Mouse (Mus musculus): ENCODE results near the gene Notch2. TPM values are rescaled to one million over a fixed set of nuclear protein-coding genes. Genes with fewer than 3 reads are reported as not detected.

Gene Notch2
- polyA plus RNA-seq (2015; fragmentation: Nextera tagmentation; extraction: Ambion mirVana) = 18.3 and 20.1 TPM in 2 replicates

GRCm38 (mm10) chr3:98013401-98014281 lies at the start of gene Notch2:
Gene Notch2, plus strand, starts transcription at chr3:98013527.
- Histone ChIP-seq H3K4me3 (ENCODE audit: low read depth, low read length) (peak within 1 kb of the TSS; percentile 94), H3K27me3 (replicated peaks; ENCODE audit: insufficient read depth, low read length) (no peaks in the 10 kb centered on the region), H3K36me3 (ENCODE audit: insufficient read depth, low read length) (no peaks in the 10 kb centered on the region), H3K4me2 (replicated peaks; ENCODE audit: low read depth, low read length) (peak within 1 kb of the TSS; percentile 89), H3K4me1 (ENCODE audit: insufficient read depth, low read depth, low read length) (peaks cover 7% of the 10 kb centered on the region; the same call in 1 of the 2 replicates), H3K27ac (ENCODE audit: low read length) (peak within 1 kb of the TSS; percentile 97), H3K9me3 (ENCODE audit: low read length) (no peaks in the 10 kb centered on the region), H3K9ac (replicated peaks; ENCODE audit: low read depth) (peak within 1 kb of the TSS; percentile 96)
- ATAC-seq (peak; percentile 91), DNase-seq (ENCODE audit: low spot score) (peak; percentile 97)
- no peak for TF ChIP-seq CTCF (IDR thresholded peaks at IDR 0.05)
- peak; percentile 40; the same call in 1 of the 2 replicates for TF ChIP-seq EP300 (IDR thresholded peaks at IDR 0.05)
- 2% methylated on average over 66 of the region's 95 CpGs for WGBS

DNA sequence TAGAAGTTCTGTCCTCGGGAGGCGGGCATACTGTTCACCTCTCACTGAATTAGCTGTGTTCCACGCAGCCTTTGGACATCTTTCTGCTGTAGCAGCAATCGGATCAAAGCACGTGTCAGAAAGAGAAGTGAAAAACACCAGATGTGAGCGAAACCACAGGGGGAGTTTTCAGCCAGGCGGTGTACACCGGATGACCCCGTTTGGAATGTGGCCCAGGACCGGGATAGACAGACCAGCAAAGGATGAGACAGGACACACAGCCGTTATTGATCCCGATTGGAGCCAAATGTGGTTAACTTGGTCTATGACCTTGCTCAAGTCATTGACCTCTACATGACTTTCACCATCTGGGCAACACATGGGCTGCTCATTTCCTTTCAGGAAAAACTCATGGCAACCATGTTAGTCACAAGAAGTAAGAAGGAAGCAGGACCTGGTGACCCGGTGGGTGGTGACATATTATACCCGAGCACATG lies 48.4 kb upstream of the Notch2 start:
- Histone ChIP-seq H3K27ac (ENCODE audit: low read length) (no peak overlapping the region), H3K27me3 (replicated peaks; ENCODE audit: insufficient read depth, low read length) (no peaks in the 10 kb centered on the region), H3K4me3 (ENCODE audit: low read depth, low read length) (no peak overlapping the region), H3K36me3 (ENCODE audit: insufficient read depth, low read length) (no peaks in the 10 kb centered on the region), H3K4me1 (ENCODE audit: insufficient read depth, low read depth, low read length) (no peaks in the 10 kb centered on the region), H3K9ac (replicated peaks; ENCODE audit: low read depth) (no peak overlapping the region), H3K9me3 (ENCODE audit: low read length) (no peaks in the 10 kb centered on the region), H3K4me2 (replicated peaks; ENCODE audit: low read depth, low read length) (no peak overlapping the region)
- TF ChIP-seq CTCF (IDR thresholded peaks at IDR 0.05) (no peak), EP300 (IDR thresholded peaks at IDR 0.05) (no peak)
- ATAC-seq (0 out of 2 replicates have a peak, but pooled peaks have one; percentile 16), DNase-seq (ENCODE audit: low spot score) (peak; percentile 31)
- WGBS = 54% methylated on average over 14 of the region's 14 CpGs

DNA sequence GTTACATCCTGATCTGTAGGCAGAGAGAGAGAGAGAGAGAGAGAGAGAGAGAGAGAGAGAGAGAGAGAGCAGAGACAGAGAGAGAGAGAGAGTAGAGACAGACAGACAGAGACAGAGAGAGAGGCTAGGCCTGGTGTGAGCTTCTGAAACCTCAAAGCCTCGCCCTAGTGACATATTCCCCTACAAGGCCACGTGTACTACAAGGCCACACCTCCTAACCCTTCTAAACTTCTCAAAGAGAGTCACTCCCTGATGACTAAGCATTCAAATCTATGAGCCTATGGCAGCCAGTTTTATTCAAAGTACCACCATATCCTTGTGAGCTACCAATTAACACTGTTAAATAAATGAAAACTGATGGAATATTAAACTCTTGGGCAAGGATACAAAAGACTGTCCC lies 45.7 kb upstream of the Notch2 start:
- Histone ChIP-seq H3K9me3 (ENCODE audit: low read length) (no peaks in the 10 kb centered on the region), H3K27me3 (replicated peaks; ENCODE audit: insufficient read depth, low read length) (no peaks in the 10 kb centered on the region), H3K4me3 (ENCODE audit: low read depth, low read length) (no peak overlapping the region), H3K9ac (replicated peaks; ENCODE audit: low read depth) (no peak overlapping the region), H3K4me2 (replicated peaks; ENCODE audit: low read depth, low read length) (no peak overlapping the region), H3K27ac (ENCODE audit: low read length) (no peak overlapping the region), H3K36me3 (ENCODE audit: insufficient read depth, low read length) (no peaks in the 10 kb centered on the region), H3K4me1 (ENCODE audit: insufficient read depth, low read depth, low read length) (no peaks in the 10 kb centered on the region)
- DNase-seq (ENCODE audit: low spot score) (no peak), ATAC-seq (no peak)
- 58% methylated on average over 2 of the region's 2 CpGs for WGBS
- TF ChIP-seq EP300 (IDR thresholded peaks at IDR 0.05) (no peak), CTCF (IDR thresholded peaks at IDR 0.05) (no peak)

DNA sequence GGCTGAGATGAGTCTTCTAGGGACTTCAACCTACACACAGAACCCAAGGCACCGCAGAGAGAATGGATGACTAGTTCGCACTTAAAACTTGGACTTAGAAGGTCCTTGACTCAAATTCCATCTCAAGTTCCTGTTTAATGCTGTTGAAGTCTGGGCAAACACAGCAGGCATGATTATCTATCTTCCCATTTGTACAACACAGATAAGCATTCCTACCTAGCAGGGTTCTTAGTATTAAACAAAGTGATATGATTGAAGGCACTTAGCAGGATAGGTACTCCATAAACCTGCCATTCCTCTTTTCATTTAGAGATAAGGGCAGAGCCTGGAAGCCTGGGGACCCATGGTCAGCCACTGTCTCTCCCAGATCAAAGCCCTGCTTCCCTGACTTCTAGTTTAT lies 45.1 kb upstream of the Notch2 start:
- Histone ChIP-seq H3K9ac (replicated peaks; ENCODE audit: low read depth) (no peak overlapping the region), H3K36me3 (ENCODE audit: insufficient read depth, low read length) (no peaks in the 10 kb centered on the region), H3K9me3 (ENCODE audit: low read length) (no peaks in the 10 kb centered on the region), H3K27ac (ENCODE audit: low read length) (no peak overlapping the region), H3K4me3 (ENCODE audit: low read depth, low read length) (no peak overlapping the region), H3K27me3 (replicated peaks; ENCODE audit: insufficient read depth, low read length) (no peaks in the 10 kb centered on the region), H3K4me1 (ENCODE audit: insufficient read depth, low read depth, low read length) (no peaks in the 10 kb centered on the region), H3K4me2 (replicated peaks; ENCODE audit: low read depth, low read length) (no peak overlapping the region)
- 53% methylated on average over 2 of the region's 2 CpGs for WGBS
- TF ChIP-seq CTCF (IDR thresholded peaks at IDR 0.05) (no peak), EP300 (IDR thresholded peaks at IDR 0.05) (no peak)
- DNase-seq (ENCODE audit: low spot score) = peak; percentile 35
- ATAC-seq = no peak; the same call in 1 of the 2 replicates

- ATAC-seq = no peak
- Histone ChIP-seq H3K4me3 (ENCODE audit: low read depth, low read length) (no peak overlapping the region), H3K4me1 (ENCODE audit: insufficient read depth, low read depth, low read length) (no peaks in the 10 kb centered on the region), H3K4me2 (replicated peaks; ENCODE audit: low read depth, low read length) (no peak overlapping the region), H3K9ac (replicated peaks; ENCODE audit: low read depth) (no peak overlapping the region), H3K27ac (ENCODE audit: low read length) (no peak overlapping the region), H3K36me3 (ENCODE audit: insufficient read depth, low read length) (no peaks in the 10 kb centered on the region), H3K9me3 (ENCODE audit: low read length) (no peaks in the 10 kb centered on the region), H3K27me3 (replicated peaks; ENCODE audit: insufficient read depth, low read length) (no peaks in the 10 kb centered on the region)
- WGBS = 38% methylated on average over 1 of the region's 1 CpGs
- DNase-seq (ENCODE audit: low spot score) = no peak
- TF ChIP-seq CTCF (IDR thresholded peaks at IDR 0.05) (no peak), EP300 (IDR thresholded peaks at IDR 0.05) (no peak)
Observed at GRCm38 (mm10) chr3:97969019-97969418, 44.3 kb upstream of the Notch2 start.

DNA sequence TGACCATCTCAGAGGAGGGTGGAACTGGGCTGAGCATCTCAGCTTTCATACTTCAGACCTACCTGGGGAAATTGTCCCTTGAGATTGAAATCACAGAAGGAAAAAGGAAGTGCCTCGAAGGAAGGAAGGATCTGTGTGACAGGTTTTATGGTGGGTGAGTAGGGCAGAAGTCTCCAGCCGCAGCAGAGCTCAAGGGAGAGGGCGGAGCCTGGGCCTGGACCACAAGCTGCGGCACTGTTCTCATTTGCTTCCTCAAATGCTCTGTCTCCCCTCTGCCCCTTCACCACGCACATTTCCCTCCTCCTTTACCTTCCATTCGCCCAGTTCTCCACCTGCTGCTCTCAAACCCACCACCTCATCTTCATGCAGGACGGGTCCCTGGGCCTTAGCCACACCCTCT lies 42.2 kb upstream of the Notch2 start:
- Histone ChIP-seq H3K4me3 (ENCODE audit: low read depth, low read length) (no peak overlapping the region), H3K9ac (replicated peaks; ENCODE audit: low read depth) (no peak overlapping the region), H3K36me3 (ENCODE audit: insufficient read depth, low read length) (no peaks in the 10 kb centered on the region), H3K4me2 (replicated peaks; ENCODE audit: low read depth, low read length) (no peak overlapping the region), H3K4me1 (ENCODE audit: insufficient read depth, low read depth, low read length) (0 out of 2 replicates have a peak, but pooled peaks cover 2% of the 10 kb centered on the region), H3K27me3 (replicated peaks; ENCODE audit: insufficient read depth, low read length) (no peaks in the 10 kb centered on the region), H3K9me3 (ENCODE audit: low read length) (no peaks in the 10 kb centered on the region), H3K27ac (ENCODE audit: low read length) (no peak overlapping the region)
- no peak for ATAC-seq
- 28% methylated on average over 7 of the region's 7 CpGs for WGBS
- TF ChIP-seq EP300 (IDR thresholded peaks at IDR 0.05) = no peak
- TF ChIP-seq CTCF (IDR thresholded peaks at IDR 0.05) = no peak
- DNase-seq (ENCODE audit: low spot score) = no peak

Data from lung, postnatal 0 days (tissue).